Mouse (Mus musculus): ENCODE measurements around the gene Rrp8. TPM values are rescaled to one million over a fixed set of nuclear protein-coding genes. Genes with fewer than 3 reads are reported as not detected.
"Not testable (repeated sequence)": the region's sequence is repeated elsewhere in the genome, so short reads cannot be mapped to it uniquely, and the experiment has no call there.

The Rrp8 gene
- polyA plus RNA-seq, 1 experiment: 15.7 TPM

DNA sequence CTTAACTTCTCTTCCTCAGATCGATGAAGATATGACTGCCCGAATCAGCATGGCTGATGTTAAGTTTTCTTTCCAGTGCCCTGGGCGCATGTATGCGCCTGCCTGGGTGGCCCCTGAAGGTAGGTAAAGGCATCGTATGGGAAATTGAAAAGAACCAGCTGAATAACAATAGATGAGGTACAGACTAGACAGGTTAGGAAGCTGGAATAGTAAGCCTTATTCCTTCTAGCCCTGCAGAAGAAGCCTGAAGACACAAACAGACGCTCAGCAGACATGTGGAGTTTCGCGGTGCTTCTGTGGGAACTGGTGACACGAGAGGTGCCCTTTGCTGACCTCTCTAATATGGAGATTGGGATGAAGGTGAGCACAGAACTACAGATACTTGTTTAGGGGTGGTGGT lies 4.8 kb upstream of the Rrp8 start:
- no peak for DNase-seq (ENCODE audit: low read depth)
- TF ChIP-seq CTCF (IDR thresholded peaks at IDR 0.05; ENCODE audit: borderline replicate concordance, extremely low read depth, insufficient read depth, insufficient read length): no peak
- TF ChIP-seq POLR2A (IDR thresholded peaks at IDR 0.05; ENCODE audit: borderline replicate concordance, extremely low read depth, insufficient read depth, insufficient read length, poor library complexity, severe bottlenecking): no peak

GRCm38 (mm10) chr7:105740851-105741250 lies 3.7 kb upstream of the Rrp8 start:
- DNase-seq (ENCODE audit: low read depth): no peak
- TF ChIP-seq CTCF (IDR thresholded peaks at IDR 0.05; ENCODE audit: borderline replicate concordance, extremely low read depth, insufficient read depth, insufficient read length): no peak
- TF ChIP-seq POLR2A (IDR thresholded peaks at IDR 0.05; ENCODE audit: borderline replicate concordance, extremely low read depth, insufficient read depth, insufficient read length, poor library complexity, severe bottlenecking): no peak

GRCm38 (mm10) chr7:105740089-105740795 lies 3.1 kb upstream of the Rrp8 start:
- no peak for DNase-seq (ENCODE audit: low read depth)
- TF ChIP-seq POLR2A (IDR thresholded peaks at IDR 0.05; ENCODE audit: borderline replicate concordance, extremely low read depth, insufficient read depth, insufficient read length, poor library complexity, severe bottlenecking): no peak
- TF ChIP-seq CTCF (IDR thresholded peaks at IDR 0.05; ENCODE audit: borderline replicate concordance, extremely low read depth, insufficient read depth, insufficient read length): no peak

DNA sequence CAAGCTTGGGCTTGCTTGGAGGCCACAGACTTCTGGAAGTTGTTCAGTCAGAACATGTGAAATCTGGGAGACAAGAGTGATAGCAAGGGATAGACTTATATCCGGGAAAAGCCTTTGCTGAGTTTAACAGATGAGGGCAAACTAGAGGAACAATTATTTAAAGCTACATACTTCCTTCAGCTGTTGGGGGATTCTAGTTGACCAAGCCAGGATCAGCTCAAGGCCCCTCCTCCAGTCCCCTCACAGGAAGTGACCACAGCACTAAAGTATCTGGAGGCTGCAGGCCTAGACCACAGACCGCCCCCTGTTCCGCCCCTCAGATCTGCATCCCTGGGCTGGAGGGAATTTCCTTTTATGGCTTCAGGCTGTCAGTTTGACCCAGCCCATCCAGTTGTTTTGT lies 1.8 kb upstream of the Rrp8 start:
- DNase-seq (ENCODE audit: low read depth): peak; percentile 57
- no peak for TF ChIP-seq CTCF (IDR thresholded peaks at IDR 0.05; ENCODE audit: borderline replicate concordance, extremely low read depth, insufficient read depth, insufficient read length)
- no peak for TF ChIP-seq POLR2A (IDR thresholded peaks at IDR 0.05; ENCODE audit: borderline replicate concordance, extremely low read depth, insufficient read depth, insufficient read length, poor library complexity, severe bottlenecking)

DNA sequence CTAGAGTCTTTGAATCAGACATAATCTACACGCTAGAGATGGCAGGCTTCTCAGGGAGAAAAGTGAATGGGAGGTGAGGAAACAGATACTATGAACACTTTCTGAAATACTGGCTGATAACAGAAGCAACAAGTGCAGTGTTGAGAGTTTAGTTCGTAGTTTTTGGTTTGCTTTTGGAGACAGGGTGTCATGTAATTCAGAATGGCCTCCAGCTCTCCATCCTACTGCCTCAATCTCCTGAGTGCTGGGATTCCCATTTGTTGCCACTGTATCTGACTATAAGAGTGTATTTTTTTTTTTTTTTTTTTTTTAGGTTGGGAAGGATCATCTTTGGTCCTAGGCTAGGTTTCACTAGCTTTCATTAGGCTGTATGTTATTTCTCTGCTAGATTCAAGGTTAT lies 1.1 kb upstream of the Rrp8 start:
- TF ChIP-seq CTCF (IDR thresholded peaks at IDR 0.05; ENCODE audit: borderline replicate concordance, extremely low read depth, insufficient read depth, insufficient read length): no peak
- no peak for TF ChIP-seq POLR2A (IDR thresholded peaks at IDR 0.05; ENCODE audit: borderline replicate concordance, extremely low read depth, insufficient read depth, insufficient read length, poor library complexity, severe bottlenecking)
- DNase-seq (ENCODE audit: low read depth): no peak

DNA sequence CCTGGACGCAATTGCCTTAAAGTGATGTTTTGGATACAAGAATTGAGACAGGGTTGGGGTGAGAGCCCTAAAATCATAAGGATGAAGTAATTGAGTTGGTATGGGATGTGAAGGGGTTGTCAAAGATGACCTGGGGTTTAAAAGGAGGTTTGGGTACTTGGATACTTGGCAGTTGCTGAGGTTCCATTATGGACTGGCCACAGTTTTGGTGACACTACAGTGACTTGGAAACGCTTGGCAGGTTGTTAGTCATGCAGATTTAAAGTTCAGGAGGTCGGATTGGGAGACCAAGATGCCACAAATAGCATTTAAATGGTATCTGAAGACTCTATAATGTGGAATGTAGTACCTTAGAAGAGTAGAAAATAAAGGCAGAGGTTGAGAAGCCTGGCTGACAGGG lies 463 bp upstream of the Rrp8 start:
- no peak for DNase-seq (ENCODE audit: low read depth)
- no peak for TF ChIP-seq CTCF (IDR thresholded peaks at IDR 0.05; ENCODE audit: borderline replicate concordance, extremely low read depth, insufficient read depth, insufficient read length)
- TF ChIP-seq POLR2A (IDR thresholded peaks at IDR 0.05; ENCODE audit: borderline replicate concordance, extremely low read depth, insufficient read depth, insufficient read length, poor library complexity, severe bottlenecking): no peak

DNA sequence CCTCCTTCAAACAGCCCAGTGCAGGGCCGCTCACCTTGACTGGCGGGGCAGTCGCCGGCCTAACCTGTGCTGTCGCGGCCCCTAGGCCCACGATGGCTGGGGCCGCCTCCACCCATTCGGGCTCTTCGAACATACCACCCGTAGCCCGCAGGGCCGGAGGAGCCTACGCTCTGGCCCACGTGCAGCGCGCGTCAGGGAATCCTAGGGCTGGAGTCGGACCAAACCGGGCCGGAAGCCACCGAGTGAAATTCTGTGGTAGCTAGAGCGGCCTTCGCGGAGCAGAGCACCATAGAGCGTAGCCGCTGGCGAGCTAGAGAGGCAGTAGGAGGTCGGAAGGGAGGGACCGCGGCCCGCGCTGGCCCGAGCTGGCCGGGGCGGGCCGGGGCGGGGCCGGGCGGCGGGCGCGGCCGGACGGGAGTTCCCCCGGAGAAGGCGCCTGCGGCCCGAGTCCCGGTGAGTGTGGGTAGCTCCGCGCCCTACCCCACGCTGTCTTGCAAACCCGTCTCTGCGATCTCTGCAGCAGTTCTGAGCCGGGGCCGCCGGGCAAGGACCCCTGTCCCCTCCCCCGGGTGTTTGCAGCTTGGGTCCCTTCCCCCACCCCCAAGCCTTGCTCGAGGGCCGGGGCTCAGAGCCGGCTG lies 802 bp downstream of the Rrp8 start, which contains the start of gene Ilk:
Gene Ilk (plus strand): TSS at position 329 of the 638 bp plus-strand sequence.
- peak; percentile 96 for DNase-seq (ENCODE audit: low read depth)
- TF ChIP-seq CTCF (IDR thresholded peaks at IDR 0.05; ENCODE audit: borderline replicate concordance, extremely low read depth, insufficient read depth, insufficient read length) (no peak), POLR2A (IDR thresholded peaks at IDR 0.05; ENCODE audit: borderline replicate concordance, extremely low read depth, insufficient read depth, insufficient read length, poor library complexity, severe bottlenecking) (peak; percentile 52; the same call in 1 of the 2 replicates)

GRCm38 (mm10) chr7:105735464-105735863 lies 1.7 kb downstream of the Rrp8 start:
- not testable (repeated sequence) for DNase-seq (ENCODE audit: low read depth)

DNA sequence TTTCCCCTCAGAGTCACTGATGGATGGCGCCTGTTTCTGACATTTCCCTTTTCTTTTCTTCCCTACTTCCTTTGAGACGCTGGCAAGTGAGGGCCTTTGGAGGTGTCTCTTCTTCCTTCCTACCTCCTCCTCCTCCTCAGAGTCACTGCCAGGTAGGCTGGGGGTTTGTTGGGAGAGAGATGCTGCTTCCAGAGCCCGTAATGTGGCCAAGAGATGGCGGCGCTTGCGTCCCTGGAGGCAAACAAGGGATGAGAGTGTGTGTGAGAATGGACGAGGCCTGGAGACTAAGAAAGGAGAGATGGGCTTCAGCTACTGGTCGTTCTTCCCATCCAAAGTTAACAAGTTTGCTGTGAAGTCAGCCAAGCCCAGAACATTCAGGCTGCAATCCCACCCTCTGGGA lies 2.4 kb downstream of the Rrp8 start:
- DNase-seq (ENCODE audit: low read depth): no peak
- TF ChIP-seq CTCF (IDR thresholded peaks at IDR 0.05; ENCODE audit: borderline replicate concordance, extremely low read depth, insufficient read depth, insufficient read length) (no peak), POLR2A (IDR thresholded peaks at IDR 0.05; ENCODE audit: borderline replicate concordance, extremely low read depth, insufficient read depth, insufficient read length, poor library complexity, severe bottlenecking) (no peak)

DNA sequence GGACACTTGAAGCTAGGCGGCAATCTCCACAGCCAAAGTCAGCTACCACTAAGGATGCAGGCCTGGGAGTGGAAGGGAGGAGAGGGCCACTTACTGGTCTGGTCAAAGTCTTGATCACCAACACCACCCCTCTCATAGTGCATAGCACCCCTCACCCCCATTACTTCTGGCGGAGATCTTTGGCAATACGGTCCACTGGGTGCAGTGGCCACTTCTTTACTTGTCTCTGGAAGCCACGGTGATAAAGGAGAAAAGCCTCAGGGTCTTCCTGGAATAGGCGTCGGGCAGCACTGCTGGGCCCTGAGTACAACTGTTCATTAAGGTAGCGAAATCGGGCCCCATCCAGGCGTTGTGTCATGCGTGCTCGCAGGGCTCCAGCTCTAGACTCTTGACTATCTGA lies 3.3 kb downstream of the Rrp8 start:
- no peak for DNase-seq (ENCODE audit: low read depth)
- TF ChIP-seq CTCF (IDR thresholded peaks at IDR 0.05; ENCODE audit: borderline replicate concordance, extremely low read depth, insufficient read depth, insufficient read length) (no peak), POLR2A (IDR thresholded peaks at IDR 0.05; ENCODE audit: borderline replicate concordance, extremely low read depth, insufficient read depth, insufficient read length, poor library complexity, severe bottlenecking) (no peak)

DNA sequence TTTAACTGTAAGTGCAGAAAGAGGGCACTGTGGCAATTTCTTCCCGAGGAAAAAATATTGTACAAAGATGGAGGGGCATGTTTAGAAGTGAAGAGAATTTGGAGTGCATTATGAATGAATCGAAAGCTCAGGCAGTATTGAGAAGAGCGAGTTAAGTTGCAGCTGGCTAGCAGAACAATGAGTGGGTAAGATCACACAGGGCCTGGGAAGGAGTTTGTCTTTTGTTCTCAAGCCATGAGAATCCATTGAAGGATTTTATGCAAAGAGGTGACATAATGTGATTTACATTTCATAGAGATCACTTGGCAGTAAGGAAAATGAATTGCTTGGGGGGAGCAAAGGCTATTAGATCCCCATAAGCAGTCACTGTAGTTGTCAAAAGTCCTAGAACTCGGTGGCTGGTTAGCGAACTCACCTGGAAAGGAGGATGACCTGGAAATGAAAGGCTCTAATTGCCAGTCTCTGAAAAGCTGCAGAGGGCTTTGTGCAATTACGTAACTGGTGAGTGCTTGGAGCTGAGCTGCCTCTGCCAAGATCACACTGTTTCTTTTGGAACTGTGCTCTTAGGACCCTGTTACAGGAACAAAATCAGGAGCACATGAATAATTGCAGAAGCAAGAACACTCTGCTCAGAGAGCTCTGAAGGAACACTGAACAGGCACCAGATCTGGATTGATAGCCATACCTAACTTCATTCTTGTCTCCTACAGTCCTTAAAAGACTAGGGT lies 8.3 kb downstream of the Rrp8 start:
- peak; percentile 82 for DNase-seq (ENCODE audit: low read depth)
- TF ChIP-seq CTCF (IDR thresholded peaks at IDR 0.05; ENCODE audit: borderline replicate concordance, extremely low read depth, insufficient read depth, insufficient read length) (no peak), POLR2A (IDR thresholded peaks at IDR 0.05; ENCODE audit: borderline replicate concordance, extremely low read depth, insufficient read depth, insufficient read length, poor library complexity, severe bottlenecking) (no peak)

GRCm38 (mm10) chr7:105726980-105727325 lies 10.2 kb downstream of the Rrp8 start:
- no peak for DNase-seq (ENCODE audit: low read depth)
- TF ChIP-seq POLR2A (IDR thresholded peaks at IDR 0.05; ENCODE audit: borderline replicate concordance, extremely low read depth, insufficient read depth, insufficient read length, poor library complexity, severe bottlenecking) (no peak), CTCF (IDR thresholded peaks at IDR 0.05; ENCODE audit: borderline replicate concordance, extremely low read depth, insufficient read depth, insufficient read length) (no peak)
